Mouse (Mus musculus) MEL (cell line): ENCODE measurements at regions not wholly inside any gene's neighbourhood (a gene's known extent, or its start where the extent isn't known, plus 50 kb on each side); places are given as distances from the start of the nearest gene placed in this dataset.

ENCODE experiments used
- DNase-seq: peaks from one replicate; pipeline ENCODE4 v3.0.0; 2011; ENCODE audit warnings: low read depth, low spot score
- H3K27ac ChIP-seq: 2 replicates; pipeline ENCODE4 v1.5.1; 2012; ENCODE audit warnings: low read depth, mild to moderate bottlenecking, control low read depth, low read length, moderate library complexity; ENCODE audit not compliant: control insufficient read depth
- H3K27me3 ChIP-seq, 2 experiments: fragments of 150-350 bp in 1 of 2; sonication (generic) in 1 of 2; 2 replicates each; pipeline ENCODE4 v1.6.1; 2012; ENCODE audit warnings: low read length in 2 of 2, mild to moderate bottlenecking in 2 of 2, improper control_type of control experiment in 1 of 2, moderate library complexity in 1 of 2; ENCODE audit not compliant: insufficient read depth in 2 of 2, control insufficient read depth in 1 of 2
- H3K36me3 ChIP-seq, 2 experiments: 2 replicates each; pipeline ENCODE4 v1.6.1; 2012 to 2014; ENCODE audit warnings: low read length in 2 of 2, improper control_type of control experiment in 1 of 2, inconsistent platforms in 1 of 2, mild to moderate bottlenecking in 1 of 2; ENCODE audit not compliant: insufficient read depth in 2 of 2, control insufficient read depth in 1 of 2
- H3K4me1 ChIP-seq, 2 experiments: fragments of 150-350 bp in 1 of 2; sonication (generic) in 1 of 2; 2 replicates each; pipeline ENCODE4 v1.6.1; 2012; ENCODE audit warnings: low read length in 2 of 2, improper control_type of control experiment in 1 of 2, mild to moderate bottlenecking in 1 of 2; ENCODE audit not compliant: insufficient read depth in 2 of 2, control insufficient read depth in 1 of 2
- H3K4me3 ChIP-seq, 2 experiments: fragments of 150-350 bp in 1 of 2; sonication (generic) in 1 of 2; 2 replicates each; pipeline ENCODE4 v1.5.1; 2012; ENCODE audit warnings: low read depth in 2 of 2, low read length in 2 of 2, mild to moderate bottlenecking in 2 of 2, moderate library complexity in 2 of 2, control low read depth in 1 of 2, improper control_type of control experiment in 1 of 2; ENCODE audit not compliant: control insufficient read depth in 1 of 2, insufficient read depth in 1 of 2
- H3K79me2 ChIP-seq: 2 replicates; pipeline ENCODE4 v1.6.1; 2012; ENCODE audit warnings: mild to moderate bottlenecking, low read length, moderate library complexity; ENCODE audit not compliant: control insufficient read depth, poor library complexity, insufficient read depth
- H3K9ac ChIP-seq: 2 replicates; pipeline ENCODE4 v1.6.1; 2012; ENCODE audit warnings: low read depth, mild to moderate bottlenecking, control low read depth, low read length, moderate library complexity; ENCODE audit not compliant: control insufficient read depth, poor library complexity, severe bottlenecking
- H3K9me3 ChIP-seq: fragments of 150-350 bp; sonication (generic); replicated peaks from 2 replicates; pipeline ENCODE4 v1.6.1; 2012; ENCODE audit warnings: mild to moderate bottlenecking, low read length, improper control_type of control experiment, moderate library complexity; ENCODE audit not compliant: insufficient read depth
- E2F4 ChIP-seq: IDR thresholded peaks from 2 replicates; pipeline ENCODE4 v1.6.1; 2011; ENCODE audit warnings: low read depth, low read length, improper control_type of control experiment, borderline replicate concordance
- ELF1 ChIP-seq: IDR thresholded peaks from 2 replicates; pipeline ENCODE4 v1.6.1; 2014; ENCODE audit warnings: low read depth, mild to moderate bottlenecking, inconsistent platforms, low read length, improper control_type of control experiment, moderate library complexity
- EP300 ChIP-seq, 2 experiments: IDR thresholded peaks; 2 replicates each; pipeline ENCODE4 v1.6.1; 2011; ENCODE audit warnings: improper control_type of control experiment in 2 of 2, low read length in 2 of 2, low read depth in 1 of 2, mild to moderate bottlenecking in 1 of 2
- GATA1 ChIP-seq: IDR thresholded peaks from 2 replicates; pipeline ENCODE4 v1.6.1; 2011; ENCODE audit warnings: low read depth, low read length, improper control_type of control experiment
- MAFK ChIP-seq: IDR thresholded peaks from 2 replicates; pipeline ENCODE4 v1.6.1; 2011; ENCODE audit warnings: low read depth, mild to moderate bottlenecking, low read length, improper control_type of control experiment, borderline replicate concordance
- MXI1 ChIP-seq: IDR thresholded peaks from 2 replicates; pipeline ENCODE4 v1.6.1; 2011; ENCODE audit warnings: mild to moderate bottlenecking, low read depth, low read length, improper control_type of control experiment
- MYB ChIP-seq: IDR thresholded peaks from 2 replicates; pipeline ENCODE4 v1.6.1; 2011; ENCODE audit warnings: mild to moderate bottlenecking, low read depth, low read length, improper control_type of control experiment
- POLR2A ChIP-seq, 2 experiments: IDR thresholded peaks; 2 replicates each; pipeline ENCODE4 v1.6.1; 2011 to 2012; ENCODE audit warnings: low read length in 2 of 2, mild to moderate bottlenecking in 2 of 2, control low read depth in 1 of 2, improper control_type of control experiment in 1 of 2, low read depth in 1 of 2, moderate library complexity in 1 of 2; ENCODE audit not compliant: control insufficient read depth in 1 of 2, insufficient read depth in 1 of 2, poor library complexity in 1 of 2
- TCF12 ChIP-seq: IDR thresholded peaks from 2 replicates; pipeline ENCODE4 v1.6.1; 2014; ENCODE audit warnings: low read depth, mild to moderate bottlenecking, inconsistent platforms, low read length, improper control_type of control experiment, moderate library complexity
- USF1 ChIP-seq: IDR thresholded peaks from 2 replicates; pipeline ENCODE4 v1.6.1; 2014; ENCODE audit warnings: low read depth, mild to moderate bottlenecking, inconsistent platforms, low read length, improper control_type of control experiment, moderate library complexity
- ZNF384 ChIP-seq: IDR thresholded peaks from 2 replicates; pipeline ENCODE4 v1.6.1; 2012; ENCODE audit warnings: low read depth, mild to moderate bottlenecking, inconsistent platforms, low read length, improper control_type of control experiment

GRCm38 (mm10) chr2:33977576-33978352 lies 90.0 kb upstream of the Mvb12b start:
- Histone ChIP-seq H3K79me2 (no peaks in the 10 kb centered on the region), H3K4me1 (no peaks in the 10 kb centered on the region), H3K4me3 (no peak overlapping the region), H3K27me3 (no peaks in the 10 kb centered on the region), H3K9ac (no peak overlapping the region), H3K36me3 (no peaks in the 10 kb centered on the region), H3K27ac (no peak overlapping the region), H3K9me3 (no peaks in the 10 kb centered on the region)
- DNase-seq, result no peak
- no peak for TF ChIP-seq EP300 (IDR thresholded peaks at IDR 0.05; ENCODE audit: low read depth in 1 of 2, low read length in 2 of 2)
- TF ChIP-seq MYB, result no peak
- no peak for TF ChIP-seq MXI1
- TF ChIP-seq MAFK, result no peak
- no peak for TF ChIP-seq GATA1
- no peak for TF ChIP-seq POLR2A (IDR thresholded peaks at IDR 0.05; ENCODE audit: control insufficient read depth in 1 of 2, insufficient read depth in 1 of 2, low read depth in 1 of 2, low read length in 2 of 2, poor library complexity in 1 of 2)
- TF ChIP-seq E2F4, result no peak

- Histone ChIP-seq H3K9me3 (no peaks in the 10 kb centered on the region), H3K9ac (no peak overlapping the region), H3K27me3 (no peaks in the 10 kb centered on the region), H3K36me3 (no peaks in the 10 kb centered on the region), H3K4me1 (no peaks in the 10 kb centered on the region), H3K79me2 (no peaks in the 10 kb centered on the region), H3K27ac (no peak overlapping the region), H3K4me3 (no peak overlapping the region)
- TF ChIP-seq TCF12 (no peak), MAFK (no peak), EP300 (IDR thresholded peaks at IDR 0.05; ENCODE audit: low read depth in 1 of 2, low read length in 2 of 2) (no peak), ELF1 (no peak), USF1 (no peak)
- no peak for DNase-seq
These were observed 89.4 kb upstream of the Mvb12b start for GRCm38 (mm10) chr2:33977151-33977550.

- no peak overlapping the region for H3K9ac ChIP-seq
- H3K4me3 ChIP-seq, result no peak overlapping the region
- no peaks in the 10 kb centered on the region for H3K9me3 ChIP-seq
- no peaks in the 10 kb centered on the region for H3K4me1 ChIP-seq
- no peak for TF ChIP-seq MYB
- no peak for TF ChIP-seq MAFK
- no peak for TF ChIP-seq ELF1
- TF ChIP-seq ZNF384, result no peak
- H3K36me3 ChIP-seq, result no peaks in the 10 kb centered on the region
- no peaks in the 10 kb centered on the region for H3K27me3 ChIP-seq
- H3K27ac ChIP-seq, result no peak overlapping the region
- no peak for DNase-seq
- no peaks in the 10 kb centered on the region for H3K79me2 ChIP-seq
These were observed 88.4 kb upstream of the Mvb12b start for GRCm38 (mm10) chr2:33976183-33976582.
